Mouse (Mus musculus): Measurements from ENCODE around the gene Sbsn.

DNA sequence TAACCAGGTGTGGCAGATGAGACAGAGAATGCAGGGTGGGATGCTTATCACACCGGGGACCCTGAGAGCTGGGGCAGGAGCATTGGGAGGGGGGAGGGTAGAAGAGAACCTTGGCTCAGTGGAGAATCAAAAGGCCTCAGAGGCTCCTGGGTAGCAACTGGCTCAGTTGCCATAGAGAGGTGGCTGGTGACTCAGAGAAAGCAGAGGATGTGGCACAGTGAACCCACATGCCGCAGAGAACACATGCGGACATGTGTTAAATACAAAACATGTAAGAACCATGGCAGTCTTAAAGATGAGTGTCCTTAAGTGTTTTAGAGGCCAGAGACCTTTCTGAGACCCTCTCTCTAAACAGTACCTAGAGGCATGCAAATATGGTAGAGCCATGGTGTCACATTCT lies 15.1 kb upstream of the Sbsn start:
- TF ChIP-seq CTCF (IDR thresholded peaks at IDR 0.05; ENCODE audit: extremely low read depth, insufficient read length, insufficient replicate concordance, low read depth, low read length) = no peak
- TF ChIP-seq POLR2A (IDR thresholded peaks at IDR 0.05; ENCODE audit: low read depth, low read length) = no peak

Data from small intestine, adult 2 months (tissue).